Mouse (Mus musculus) T-helper 1 cell (primary cell): ENCODE measurements around the gene Glod4.

Experiments used
- in situ Hi-C: fragments of 300-600 bp; cut with MboI, MseI; formaldehyde crosslinking; loops from one replicate; pipeline ENCODE4 v1.15.1; 2025; ENCODE audit warnings: high pct_unique_total_duplicates

Gene Glod4

GRCm38 (mm10) chr11:76148055-76149008 is 95.2 kb downstream of the Glod4 start:
- in situ Hi-C loops = no loop called here

DNA sequence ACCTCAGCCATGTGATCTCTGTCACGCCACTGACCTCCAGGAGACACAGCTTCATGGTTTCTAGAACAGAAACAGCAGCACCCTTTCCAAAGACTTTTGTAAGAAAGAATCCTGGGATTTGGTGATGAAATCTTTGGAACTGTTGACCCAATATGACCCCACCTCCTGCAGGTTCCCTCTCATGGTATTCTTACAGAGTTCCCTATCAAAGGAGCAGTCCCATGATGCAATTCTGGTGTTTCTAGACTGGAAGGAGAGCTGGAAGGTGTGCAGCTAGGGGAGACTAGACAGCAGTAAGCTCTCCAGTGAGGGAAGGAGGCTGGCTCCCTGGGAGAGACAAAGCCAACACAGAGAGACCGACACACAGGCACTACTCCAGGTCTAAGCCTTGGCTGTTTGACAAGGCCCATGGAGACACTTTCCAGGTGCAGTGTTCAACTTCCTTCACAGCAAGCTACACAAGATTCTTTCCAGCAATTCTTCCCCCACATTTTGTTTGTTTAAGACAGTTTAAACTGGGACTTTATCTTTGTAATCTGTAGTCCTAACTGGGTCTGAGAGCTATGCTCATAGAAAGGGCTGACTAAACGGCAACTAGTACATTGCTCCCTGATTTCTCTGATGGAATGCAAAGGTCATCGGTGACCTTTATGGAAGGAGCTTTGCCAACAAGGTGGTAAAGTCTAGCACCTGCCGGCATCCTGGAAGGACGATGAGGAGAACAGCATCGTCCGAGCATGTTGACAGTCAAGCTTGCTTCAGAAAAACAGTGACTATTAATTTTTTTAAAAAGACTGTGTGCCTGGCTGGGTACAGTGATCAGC is 97.1 kb downstream of the Glod4 start:
- in situ Hi-C loops = no loop called here

DNA sequence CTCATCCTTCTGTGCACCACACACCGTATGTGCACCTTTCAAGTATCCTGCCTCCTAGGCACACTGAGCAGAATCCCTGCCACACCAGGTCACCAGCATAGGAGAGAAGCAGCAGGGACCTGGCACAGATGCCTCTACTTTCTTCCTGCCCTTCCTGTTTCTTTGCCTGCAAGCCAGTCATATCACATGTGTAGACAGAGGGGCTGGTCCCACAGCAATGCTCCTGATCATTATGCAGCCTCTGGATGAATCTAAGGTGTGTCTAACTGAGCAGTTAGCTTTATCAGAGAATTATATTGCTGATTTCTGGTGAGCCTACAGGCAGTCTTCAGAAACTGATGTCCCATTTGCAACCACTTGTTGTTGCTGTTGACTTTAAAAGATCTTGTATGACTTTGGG is 98.4 kb downstream of the Glod4 start:
- in situ Hi-C loops = no loop called here

- in situ Hi-C loops = no loop called here
These were observed 99.1 kb downstream of the Glod4 start for GRCm38 (mm10) chr11:76144386-76144785.

DNA sequence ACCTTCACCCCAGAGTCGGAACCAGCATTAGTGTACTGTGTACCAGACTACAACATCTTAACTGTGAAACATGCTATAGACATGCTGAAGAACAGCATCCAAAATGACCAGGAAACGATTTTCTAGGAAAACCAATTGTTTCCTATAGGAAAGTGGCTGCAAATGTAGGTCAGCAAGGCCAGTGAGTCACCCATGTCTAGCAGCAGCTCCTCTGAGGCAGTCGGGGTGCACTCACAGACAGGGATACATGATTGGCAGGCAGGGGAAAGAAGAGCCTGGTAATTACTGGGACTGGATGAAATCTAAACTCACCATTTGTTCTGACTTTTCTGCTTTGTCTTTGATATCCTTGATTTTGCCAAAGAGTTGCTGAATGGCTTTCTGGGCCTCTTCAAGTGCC is 105.5 kb downstream of the Glod4 start:
- in situ Hi-C loops = no loop called here

GRCm38 (mm10) chr11:76135641-76136437 is 107.7 kb downstream of the Glod4 start:
- in situ Hi-C loops = no loop called here

DNA sequence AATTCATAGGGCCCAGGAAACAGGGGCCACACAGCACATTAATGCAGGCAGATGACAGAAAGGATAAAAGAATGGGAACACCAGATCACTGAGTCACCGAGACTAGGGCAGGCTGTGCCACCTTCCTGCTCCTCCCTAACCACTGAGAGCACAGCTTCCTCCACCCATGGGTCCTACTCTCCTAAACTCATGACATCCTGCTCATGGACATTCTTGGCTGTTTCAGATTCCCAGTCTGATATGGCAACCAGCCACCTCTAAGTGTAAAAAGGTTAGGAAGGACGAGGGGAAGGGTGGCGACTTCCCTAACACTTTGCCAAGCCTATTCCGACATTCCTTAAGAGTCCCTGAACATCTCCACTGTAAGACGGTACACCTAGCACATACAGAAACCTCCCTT is 112.7 kb downstream of the Glod4 start:
- in situ Hi-C loops = no loop called here

DNA sequence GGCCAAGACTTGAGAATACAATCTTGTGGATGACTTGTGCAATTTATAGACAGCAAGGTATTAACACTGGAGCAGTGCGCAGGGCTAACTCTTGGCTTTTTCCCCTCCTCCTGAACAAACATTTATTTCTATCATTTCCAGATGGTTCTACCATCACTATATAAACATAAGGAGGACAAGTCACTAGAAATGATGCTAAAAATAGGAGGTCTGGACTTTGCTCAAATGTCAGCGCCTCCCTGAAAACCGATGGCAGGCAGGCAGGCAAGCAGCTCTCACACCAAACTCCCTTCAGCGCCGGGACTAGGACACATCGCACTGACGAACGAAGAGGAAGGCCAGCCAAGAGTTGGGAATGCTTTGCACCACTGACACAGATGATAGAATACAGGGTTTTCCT is 118.1 kb downstream of the Glod4 start:
- in situ Hi-C loops = no loop called here

- in situ Hi-C loops = no loop called here
These were observed 120.0 kb downstream of the Glod4 start for GRCm38 (mm10) chr11:76123517-76123916.

GRCm38 (mm10) chr11:76122571-76122970 is 121.0 kb downstream of the Glod4 start:
- in situ Hi-C loops = no loop called here

- in situ Hi-C loops = no loop called here
These were observed 122.4 kb downstream of the Glod4 start for GRCm38 (mm10) chr11:76121086-76121485.

DNA sequence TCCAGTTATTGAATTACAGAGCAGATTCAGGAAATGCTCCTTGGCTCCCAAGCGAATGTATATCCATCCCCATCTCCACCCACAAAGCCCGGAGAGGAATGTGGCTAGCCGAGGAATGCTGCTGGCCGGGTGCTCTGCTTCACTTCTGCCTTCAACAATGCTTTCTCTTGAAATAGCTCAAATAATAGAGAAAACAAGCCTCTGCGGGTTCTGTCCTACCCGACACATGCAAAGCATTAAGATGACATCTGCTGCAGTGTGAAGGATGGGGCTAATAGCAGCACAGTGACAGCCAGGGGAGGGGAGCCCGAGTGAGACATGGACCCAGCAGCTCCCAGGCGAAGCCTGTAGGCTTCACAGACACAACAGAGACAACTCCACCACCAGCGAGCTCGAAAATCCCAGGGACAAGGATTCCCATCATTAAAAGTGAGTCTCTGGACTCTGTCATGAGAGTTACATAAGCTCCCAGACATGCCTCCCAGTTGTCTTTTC is 123.1 kb downstream of the Glod4 start:
- in situ Hi-C loops = no loop called here

DNA sequence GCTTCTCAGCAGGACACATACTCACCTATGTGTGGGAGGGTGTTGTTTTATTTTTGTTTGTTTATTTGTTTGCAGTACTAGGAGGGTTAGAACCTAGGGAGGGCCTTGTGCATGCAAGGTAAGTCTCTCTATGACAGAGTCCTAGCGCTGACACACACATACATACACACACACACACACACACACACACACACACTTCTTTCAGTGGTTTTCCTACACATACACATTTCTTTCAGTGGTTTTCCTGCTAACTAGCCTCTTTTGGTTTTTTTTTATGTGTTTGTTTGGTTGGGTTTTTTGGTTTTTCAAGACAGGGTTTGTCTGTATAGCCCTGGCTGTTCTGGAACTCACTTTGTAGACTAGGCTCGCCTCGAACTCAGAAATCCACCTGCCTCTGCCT is 133.1 kb downstream of the Glod4 start:
- in situ Hi-C loops = no loop called here

GRCm38 (mm10) chr11:76106551-76107496 is 136.7 kb downstream of the Glod4 start:
- in situ Hi-C loops = no loop called here

- in situ Hi-C loops = no loop called here
These were observed 142.4 kb downstream of the Glod4 start for GRCm38 (mm10) chr11:76101154-76101553.

DNA sequence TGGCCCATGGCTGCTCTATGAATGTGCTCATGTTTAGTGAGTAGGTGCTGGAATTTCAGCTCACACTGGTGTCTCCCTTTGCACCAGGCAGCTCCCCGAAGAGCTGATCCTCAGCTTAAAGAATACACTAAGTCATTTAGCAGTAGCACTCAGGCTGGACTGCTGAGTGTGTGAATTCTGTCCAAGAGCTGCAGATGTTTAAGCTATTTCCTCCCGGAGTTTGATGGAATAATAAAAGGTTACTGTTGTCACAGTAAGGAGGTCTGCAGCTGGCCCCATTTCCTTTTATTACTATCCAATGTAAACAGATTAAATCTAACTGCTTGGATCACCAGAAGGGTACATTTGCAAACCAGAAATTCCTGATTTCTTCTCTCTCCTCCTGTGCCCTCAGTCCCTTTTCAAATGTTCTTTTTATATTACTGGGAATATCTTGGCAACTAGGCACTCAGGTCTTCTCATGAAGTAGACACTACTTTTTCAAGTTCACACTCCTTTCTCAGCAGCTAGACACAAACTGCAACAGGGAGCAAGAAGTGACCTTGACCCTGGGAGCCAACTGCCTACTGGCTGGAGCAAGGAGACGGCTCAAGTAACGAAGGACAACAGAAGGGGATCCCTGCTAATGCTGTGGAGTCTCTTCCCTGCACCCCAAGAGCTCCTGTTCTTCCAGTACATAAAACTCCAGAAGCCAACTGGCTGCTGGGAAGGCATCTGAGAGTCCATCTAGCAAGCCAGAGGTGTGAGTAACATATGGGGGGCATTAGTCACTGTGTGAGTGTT is 144.1 kb downstream of the Glod4 start:
- in situ Hi-C loops = no loop called here

- in situ Hi-C loops = no loop called here
These were observed 149.9 kb downstream of the Glod4 start for GRCm38 (mm10) chr11:76093610-76094009.

DNA sequence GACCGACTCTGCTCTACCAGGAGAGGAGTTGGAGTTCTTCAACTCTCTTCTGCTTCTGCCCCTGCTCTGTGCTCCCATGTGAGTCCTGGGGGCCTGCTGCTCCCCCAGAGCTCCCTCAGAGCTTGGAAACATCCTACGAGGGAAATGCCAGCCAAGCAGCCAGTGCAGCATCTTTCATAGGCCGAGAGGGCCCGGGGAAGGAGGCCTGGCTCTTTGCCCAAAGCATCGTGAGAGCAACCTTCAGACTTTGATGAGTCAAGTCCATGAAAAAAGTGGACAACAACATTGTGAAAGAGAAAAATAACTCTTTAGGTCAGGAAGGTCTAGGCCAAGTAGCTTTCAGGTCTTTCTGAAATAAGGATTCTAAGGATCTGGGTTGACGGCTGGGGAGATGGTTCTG is 153.7 kb downstream of the Glod4 start:
- in situ Hi-C loops = loop anchor here (5.0 kb wide), 1 partner anchor 78 kb away; no protein-coding TSS in a partner anchor

DNA sequence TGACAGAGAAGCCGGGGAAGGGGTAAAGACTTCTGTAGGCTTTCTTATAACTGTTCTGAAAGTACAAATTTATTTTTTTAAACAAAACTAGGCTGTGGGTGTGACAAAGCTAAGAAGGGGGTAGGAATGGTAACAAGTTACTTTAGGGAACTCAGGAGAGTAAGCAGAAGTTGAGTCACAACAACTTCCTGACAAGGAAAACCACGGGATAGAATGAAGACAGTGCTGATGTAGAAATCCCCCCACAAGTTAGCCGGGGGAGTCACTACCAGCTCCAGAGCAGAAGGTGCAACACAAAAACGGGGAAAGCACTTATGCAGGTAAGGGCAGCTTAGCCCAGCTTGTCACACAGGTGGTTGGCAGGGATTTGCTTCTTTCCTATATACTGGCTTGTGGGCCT is 155.0 kb downstream of the Glod4 start:
- in situ Hi-C loops = loop anchor here (5.0 kb wide), 1 partner anchor 79 kb away; no protein-coding TSS in a partner anchor
